Mouse (Mus musculus): Measurements from ENCODE around the gene Gm49368.
"Not testable (repeated sequence)": the region's sequence is repeated elsewhere in the genome, so short reads cannot be mapped to it uniquely, and the experiment has no call there.

Gm49368 gene

DNA sequence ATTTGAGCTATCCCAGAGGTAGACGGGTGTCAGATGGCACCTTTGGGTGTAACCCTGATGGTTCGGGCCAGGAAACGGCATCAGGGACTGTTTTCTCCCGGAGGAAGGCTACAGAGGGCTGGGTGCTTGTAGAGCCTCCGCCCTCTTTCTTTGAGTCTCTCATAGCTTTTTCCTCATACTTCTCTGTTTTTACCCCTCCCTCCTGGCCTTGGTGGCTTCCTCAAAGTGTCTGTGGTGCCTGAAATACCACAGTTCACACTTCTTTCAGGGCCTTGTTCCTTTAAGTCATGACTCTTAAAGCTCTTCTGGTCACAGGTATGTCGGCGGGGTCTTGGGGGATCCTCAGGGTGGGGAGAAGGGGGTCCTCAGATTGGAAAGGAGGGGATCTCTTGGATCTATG lies at the start of gene Gm49368, which contains the start of gene Itgam:
Gene Gm49368 (plus strand): TSS at position 228 of the 400 bp plus-strand sequence.
Gene Itgam (plus strand): TSS at position 185 of the 400 bp plus-strand sequence.
- DNase-seq, result no peak

DNA sequence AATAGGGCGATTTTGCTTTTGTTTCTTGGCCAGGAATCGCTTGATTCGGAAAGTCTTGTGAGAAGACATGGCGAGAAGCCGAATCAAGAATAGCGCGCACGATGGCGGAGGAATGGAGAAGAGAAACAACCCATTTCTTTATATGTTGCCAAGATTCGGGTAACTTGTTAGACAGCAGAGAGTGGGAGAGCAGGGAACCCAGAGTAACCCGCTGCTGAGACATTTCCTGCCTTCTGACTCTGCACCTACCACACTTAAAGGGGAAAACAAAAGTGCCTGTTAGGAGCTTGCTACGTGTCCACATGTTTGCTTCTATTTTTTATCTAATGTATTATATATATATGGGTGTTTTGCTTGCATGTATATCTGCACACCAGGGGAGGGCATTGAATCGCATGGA lies 49.4 kb upstream of the Gm49368 start:
- DNase-seq, result no peak

DNA sequence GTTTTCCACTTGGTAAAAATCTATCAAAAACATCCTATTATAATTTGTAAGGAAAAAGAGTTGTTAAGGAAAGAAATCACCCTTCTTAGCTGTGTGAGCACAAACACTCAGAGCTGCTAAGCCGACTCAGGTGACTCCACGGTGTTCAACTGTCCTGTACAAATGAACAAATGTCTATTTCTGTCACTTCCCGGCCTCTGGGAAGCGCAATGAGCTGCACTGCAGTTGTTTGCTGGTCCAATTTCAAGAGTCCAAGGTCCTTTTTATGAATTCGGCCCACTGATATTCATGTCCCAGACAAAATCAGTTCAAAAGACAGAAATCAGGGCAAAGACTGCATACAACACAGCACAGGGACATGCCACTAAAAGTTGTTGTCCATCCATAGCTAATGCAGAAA lies 46.3 kb upstream of the Gm49368 start:
- DNase-seq, result not testable (repeated sequence)

DNA sequence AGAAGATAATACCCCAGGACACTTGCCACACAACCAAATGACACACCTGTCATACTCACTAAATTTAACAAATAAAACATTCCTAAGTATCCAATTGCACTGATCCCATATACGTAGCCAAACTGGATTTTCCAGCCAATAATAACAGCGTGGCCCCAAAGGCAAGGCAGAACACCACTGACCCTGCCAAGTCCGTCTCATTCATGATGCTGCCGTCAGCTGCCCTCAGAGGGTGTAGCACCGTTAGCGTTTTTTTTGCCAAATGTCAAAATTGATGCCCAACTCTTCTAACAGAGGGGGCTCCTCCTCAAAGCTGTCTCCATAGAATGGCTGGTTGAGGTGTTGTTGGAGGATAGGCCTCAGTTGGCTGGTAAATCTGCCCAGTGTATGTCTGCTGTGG lies 45.8 kb upstream of the Gm49368 start:
- DNase-seq, result no peak

DNA sequence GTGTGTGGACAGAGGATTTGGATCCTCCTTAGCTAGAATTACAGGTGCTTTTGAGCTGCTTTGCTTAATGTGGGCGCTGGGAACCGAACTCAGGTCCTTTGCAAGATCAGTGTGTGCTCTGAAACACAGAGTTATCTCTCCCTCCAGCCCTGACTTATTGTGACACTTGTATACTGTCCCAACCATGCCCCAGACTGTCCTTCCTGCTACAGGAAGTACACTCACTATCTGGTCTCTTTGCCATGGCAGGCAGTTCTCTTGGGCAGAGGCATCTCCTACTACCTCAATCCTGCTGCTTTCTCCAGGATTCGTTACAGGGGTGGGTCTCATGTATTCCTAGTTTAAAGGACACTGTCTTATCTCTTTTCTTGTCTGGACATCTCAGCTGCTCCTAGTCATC lies 44.2 kb upstream of the Gm49368 start:
- DNase-seq, result no peak

DNA sequence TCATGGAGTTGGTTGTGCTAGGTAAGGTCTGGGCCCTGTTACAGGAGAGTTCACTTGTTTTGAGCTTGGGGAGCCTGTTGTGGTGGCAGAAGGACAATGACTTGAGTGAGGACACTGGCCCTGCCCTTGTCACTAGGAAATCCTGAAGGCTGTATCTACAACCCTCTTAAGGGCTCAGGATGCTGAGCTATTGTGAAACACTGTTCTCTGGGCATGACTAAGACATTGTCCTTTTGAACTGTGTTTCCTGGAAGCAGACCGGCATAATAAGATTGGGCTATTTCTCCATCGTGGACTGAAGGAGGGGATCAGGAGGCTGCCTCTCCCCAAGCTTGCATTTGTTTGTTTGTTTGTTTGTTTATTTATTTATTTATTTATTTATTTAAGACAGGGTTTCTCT lies 43.3 kb upstream of the Gm49368 start:
- DNase-seq, result no peak

DNA sequence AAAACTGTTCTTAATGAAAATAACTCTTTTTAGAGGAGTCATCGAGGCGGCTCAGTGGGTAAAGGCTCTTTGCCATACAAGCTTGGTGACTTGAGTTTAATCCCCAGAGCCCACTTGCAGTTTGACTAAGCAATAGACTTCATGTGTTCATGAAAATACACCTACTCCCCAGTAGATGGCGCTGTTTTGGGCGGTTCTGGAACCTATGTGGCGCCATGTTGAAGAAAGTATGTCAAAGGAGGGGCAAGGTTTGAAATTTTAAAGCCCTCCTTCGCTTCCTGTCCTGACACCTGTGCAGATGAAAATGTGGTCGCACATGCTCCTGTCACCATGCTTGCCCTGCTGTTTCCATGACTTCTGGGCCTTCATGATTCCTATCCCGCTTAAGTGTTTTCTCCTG lies 39.5 kb upstream of the Gm49368 start:
- no peak for DNase-seq

DNA sequence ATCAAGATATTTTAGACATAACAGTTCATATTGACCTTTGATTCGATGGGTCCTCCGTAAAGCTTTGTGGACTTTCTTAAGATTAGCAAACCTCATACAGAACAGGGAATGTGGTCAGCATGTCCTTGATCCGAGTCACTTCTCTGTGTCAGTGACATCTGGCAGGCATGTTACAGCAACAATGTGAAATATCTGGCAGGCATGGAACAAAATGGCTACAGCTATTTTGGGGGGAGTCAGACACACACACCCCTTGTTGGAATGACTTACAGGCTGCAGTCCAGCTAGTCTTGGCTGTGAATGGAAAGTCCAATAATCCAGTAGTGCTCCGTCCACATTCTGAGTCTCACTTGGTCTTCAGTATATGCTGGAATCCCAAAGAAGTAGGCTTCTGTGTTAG lies 38.9 kb upstream of the Gm49368 start:
- DNase-seq, result no peak

DNA sequence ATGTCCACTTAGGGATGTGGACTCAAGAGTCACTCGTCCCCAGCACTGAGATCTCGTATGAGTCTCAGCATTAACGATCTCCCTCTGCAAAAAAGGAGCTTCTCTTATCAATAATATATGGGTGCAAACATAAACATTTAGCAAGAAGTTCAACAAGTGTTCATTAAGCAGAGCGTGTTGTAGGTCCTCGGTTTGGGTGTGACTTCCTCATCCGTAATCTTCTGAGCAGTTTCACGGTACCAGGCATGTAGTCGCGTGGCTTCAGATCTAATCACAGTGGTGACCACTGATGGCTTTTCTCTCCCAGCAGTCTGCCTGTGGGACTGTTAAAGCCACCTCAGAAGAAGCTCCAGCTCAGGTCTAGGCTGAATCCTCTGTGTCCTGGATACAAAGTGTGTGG lies 38.1 kb upstream of the Gm49368 start:
- DNase-seq, result no peak

DNA sequence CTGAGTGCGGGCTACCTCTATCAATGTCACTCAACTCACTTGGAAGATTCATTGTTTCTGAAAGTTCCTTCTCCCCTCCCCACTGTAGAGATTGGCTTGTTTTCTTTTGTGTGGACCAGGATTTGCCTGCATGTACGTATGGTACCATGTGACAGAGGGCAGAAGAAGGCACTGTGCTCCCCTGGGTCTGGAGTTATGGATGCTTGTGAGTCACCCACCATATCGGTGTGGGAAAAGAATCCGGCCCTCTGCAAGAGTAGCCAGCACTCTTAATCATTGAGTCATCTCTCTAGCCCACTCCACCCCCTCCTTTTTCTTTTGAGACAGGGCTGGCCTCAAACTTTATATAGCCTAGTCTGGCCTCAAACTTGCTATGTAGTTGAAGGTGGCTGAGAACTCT lies 37.6 kb upstream of the Gm49368 start:
- no peak for DNase-seq

DNA sequence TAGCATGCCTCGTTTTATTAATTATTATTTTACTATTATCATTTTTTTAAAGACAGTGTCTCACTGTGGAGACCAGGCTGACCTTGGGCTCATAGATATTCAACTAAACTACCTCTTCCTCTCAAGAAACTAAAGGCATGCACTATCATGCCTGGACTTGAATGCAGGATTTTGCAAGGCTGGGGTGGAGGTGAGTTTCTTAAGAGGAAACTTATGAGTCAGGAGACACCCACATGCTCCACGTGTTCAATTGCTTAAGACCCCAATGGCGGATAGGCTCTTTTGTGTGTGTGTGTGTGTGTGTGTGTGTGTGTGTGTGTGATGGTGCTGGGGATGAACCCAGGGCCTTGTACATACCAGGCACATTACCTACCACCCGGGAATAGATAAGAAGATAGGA lies 37.1 kb upstream of the Gm49368 start:
- DNase-seq, result no peak

DNA sequence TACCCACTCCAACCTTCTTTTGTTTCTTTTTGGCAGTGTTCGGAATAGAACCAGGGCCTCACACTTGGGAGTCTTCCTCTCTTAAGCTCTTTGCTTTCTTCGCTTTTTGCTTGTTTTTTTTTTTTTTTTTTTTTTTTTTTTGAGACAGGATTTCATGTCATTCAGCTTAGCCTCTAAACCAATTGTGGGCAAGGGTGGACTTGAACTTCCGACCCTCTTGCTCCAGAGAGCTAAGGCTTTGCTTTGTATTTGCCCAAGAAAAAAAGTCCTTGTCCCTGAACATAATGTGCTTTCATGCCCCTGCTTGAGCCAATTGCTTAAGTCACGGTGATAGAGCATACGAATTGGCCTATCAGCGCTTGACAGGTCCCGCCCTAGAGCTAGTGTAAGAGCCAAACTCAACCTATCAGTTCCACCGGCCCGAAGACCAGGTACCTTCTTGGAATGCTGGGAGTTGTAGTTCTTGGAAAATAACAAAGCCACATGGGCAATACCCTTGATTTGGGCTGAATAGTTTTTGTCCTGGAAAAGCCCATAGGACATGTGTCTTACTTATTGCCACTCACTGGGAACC lies 31.0 kb upstream of the Gm49368 start:
- DNase-seq, result peak; percentile 38

DNA sequence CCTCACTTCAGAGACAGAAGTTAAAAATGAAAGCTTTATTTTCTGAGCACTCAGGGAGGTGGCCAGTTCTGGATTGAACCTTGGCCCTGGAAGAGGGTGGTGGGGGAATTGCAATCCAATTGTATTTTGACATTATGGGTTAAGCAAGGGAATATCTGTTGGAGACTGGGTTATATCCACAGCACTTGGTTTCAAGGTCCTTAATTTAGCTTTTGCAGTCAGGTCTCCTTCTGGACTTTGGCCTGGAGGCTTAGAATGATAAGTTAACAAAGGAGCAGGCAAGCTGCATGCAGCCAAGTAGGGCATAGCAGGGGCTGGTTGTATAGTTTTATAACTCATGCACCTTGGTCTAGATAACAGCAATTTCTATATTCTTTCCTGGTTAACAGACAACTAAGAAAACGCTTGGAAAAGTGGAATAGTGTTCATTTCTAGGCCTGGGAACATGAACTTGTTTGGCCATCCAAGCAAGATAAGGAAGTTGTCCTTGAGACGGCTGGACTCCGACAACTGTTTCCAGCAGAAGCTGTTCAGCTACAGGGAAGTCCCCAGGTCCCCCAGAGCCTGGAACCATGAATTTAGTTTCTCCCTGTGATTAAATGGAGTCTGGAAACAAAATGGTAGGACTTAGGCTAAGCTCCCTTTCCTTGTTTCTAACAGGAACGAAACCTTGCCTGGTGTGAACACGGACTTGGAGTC lies 30.0 kb upstream of the Gm49368 start:
- DNase-seq, result no peak

DNA sequence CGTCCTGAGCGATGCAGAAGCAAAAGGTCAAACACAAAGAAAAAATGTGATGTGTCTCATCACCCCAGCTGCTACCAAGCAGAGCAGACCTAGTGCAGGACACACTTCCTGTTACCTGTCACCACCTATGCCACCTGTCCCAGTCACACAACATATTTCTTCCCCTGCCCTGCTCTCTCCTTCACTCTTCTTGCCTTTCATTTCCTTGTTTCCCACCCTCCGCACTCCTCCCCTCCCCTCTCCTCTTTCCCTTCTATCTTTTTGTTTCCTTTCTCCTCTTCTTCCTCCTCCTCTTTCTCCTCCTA lies 29.5 kb upstream of the Gm49368 start:
- DNase-seq, result no peak

DNA sequence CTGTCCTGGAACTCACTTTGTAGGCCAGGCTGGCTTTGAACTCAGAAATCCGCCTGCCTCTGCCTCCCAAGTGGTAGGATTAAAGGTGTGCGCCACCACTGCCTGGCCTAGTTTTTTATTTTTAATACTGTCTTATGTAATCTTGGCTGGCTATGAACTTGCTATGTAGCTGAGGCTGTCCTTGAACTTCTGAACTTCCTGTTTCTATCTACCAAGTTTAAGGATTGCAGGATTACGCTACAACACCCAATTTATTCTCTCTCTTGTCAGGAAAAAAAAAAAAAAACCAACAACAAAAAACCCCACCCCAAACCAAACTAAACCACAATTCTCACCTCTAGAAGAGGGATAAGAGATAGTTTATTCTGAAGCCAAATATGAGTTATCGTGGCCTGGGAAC lies 28.9 kb upstream of the Gm49368 start:
- DNase-seq, result no peak

DNA sequence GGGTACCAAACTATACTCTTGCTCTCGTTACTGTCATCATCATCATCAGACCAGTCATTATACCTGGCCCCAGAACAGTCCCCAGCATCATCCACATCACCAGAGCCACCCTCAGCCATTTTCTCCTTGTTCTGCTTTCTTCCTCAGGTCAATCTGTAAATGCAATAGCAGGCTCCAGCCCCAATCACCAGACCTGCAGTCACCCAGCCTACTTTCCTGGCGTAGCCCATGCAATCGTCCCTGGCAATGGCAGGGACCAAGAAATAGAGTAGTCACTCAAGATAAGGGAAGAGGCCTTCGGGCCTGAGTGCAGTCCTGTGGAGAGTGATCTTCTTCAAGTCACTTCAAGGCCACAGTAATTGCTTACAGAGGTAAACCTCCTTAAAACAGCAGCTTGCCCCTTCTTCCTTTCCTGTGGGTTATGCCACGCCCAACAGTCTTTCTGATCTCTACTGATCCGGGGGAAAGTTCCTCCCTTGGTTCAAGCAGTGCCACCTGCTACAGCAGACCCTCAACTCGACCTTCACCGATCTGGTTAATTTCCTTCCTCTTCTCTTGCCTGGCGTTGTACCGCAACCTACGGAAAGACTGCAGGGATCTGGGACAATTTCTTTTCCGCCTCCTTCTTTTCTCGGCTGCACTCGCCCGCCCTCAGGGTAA lies 20.2 kb upstream of the Gm49368 start:
- not testable (repeated sequence) for DNase-seq

DNA sequence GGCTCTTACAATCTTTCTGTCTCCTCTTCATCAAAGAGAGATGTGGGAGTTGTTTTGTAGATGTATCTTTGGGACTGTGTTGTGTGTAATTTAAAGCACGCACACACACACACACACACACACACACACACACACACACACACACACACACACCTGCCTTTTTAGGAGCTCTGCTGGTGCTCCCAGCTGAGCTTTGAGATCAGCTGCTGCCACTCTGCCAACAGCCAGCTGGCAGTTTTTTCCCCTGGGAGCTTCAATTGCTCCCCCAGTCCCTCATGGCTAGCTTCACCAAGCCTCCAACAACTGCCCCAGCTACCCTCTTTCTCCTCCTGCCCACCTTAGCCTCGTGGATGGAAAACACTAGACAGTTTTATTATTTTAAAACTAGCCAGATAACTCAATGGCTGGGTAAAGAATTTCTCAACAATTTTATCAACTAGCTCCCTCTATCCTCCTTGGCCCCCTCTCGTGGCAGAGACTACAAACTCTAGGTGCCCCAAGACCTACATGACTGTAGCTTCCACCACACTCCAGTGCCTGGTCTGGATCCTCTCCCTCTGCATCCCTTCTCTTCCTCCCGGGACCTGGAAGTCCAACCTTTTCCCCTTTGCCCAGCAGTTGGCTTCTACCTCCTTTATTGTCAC lies 18.2 kb upstream of the Gm49368 start:
- DNase-seq, result no peak

DNA sequence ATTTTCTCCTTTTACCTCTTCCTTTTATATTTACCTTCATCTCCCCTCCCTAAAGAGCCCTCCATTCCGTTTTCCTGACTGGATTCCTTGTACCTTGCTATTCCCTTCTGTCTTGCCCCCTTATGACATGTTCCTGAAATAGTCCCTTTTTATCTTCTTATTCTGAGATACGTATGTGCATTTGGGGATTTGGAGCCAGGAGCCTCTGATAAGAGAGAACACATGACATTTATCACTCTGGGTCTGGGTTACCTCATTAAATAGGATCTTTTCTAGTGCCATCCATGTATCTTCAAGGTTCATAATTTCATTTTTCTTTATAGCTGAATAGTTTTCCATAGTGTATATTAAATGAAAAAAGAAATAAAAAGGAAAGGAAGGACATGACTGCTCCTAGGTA lies 16.8 kb upstream of the Gm49368 start:
- DNase-seq, result no peak

DNA sequence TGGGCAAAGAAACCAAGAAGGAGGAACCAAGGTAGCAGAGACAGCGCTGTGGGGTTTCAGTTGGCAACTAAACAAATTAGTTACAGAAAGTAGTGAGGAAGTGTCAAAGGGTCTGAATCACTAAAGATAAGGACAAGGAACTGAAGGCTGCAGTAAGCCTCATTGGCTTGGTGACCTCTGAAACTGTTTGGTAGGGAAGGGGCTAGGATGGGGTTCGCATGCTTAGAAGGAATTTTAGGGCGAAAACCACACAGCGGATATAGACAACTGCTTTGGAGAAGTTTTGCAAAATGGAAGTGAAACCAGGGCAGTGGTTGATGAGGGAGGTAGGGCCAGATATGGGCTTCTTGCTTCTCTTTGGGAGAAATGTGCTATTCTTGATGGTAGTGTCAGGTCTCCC lies 13.7 kb upstream of the Gm49368 start:
- DNase-seq, result no peak

DNA sequence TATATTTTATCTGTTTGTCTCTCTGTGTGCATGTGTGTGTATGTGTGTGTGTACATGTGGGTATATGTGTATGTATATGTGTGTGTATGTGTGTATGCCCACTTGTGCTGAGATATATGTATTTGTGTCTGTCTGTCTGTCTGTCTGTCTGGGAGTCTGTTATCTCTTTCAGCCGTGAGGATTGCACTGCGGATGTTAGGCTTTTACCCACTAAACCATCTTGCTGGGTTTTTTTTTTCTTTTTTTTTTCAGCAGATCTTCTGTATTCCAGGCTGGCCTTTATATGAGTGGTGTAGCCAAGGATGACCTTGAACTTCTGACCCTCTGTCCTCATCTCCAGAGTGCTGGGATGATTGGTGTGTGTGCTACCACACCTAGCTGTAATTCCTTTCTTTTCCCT lies 13.2 kb upstream of the Gm49368 start:
- no peak for DNase-seq

DNA sequence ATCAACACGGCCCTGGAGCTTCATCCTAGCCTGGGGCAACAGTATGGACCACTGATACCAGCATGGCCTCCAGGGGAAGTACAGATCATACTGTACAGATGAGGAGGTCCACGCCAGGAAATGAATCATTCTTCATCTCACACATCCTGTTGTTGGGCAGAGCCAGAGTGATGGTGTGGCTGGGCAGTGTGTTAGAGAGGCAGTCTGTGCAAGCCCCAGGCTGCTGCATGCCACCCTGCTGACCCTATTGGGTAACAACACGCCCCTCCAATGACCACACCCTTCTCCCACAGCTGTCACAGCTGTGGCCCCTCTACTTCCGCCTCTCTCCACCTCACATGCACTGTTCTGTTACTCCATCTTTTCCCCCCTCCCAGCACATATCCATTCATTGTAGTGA lies 11.7 kb upstream of the Gm49368 start:
- no peak for DNase-seq

DNA sequence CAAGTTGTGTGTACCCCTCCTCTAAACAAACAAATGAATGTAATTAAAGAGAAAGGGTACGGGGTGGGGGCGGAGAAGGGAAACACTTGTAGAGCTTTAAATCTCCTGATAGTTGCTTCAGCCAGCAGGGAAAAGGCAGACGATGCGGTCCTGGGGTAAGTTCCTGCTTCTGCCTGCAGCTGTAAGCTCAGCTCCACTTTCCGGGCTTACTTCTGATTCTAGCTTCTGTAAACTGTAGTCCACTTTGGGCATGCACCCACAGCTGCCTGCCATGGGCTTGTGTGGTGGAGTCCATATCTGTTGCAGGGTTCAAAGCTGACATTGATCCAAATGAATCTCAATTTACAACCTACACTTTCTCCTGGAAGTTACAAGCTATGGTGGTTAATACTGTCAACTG lies 9.4 kb upstream of the Gm49368 start:
- no peak for DNase-seq

DNA sequence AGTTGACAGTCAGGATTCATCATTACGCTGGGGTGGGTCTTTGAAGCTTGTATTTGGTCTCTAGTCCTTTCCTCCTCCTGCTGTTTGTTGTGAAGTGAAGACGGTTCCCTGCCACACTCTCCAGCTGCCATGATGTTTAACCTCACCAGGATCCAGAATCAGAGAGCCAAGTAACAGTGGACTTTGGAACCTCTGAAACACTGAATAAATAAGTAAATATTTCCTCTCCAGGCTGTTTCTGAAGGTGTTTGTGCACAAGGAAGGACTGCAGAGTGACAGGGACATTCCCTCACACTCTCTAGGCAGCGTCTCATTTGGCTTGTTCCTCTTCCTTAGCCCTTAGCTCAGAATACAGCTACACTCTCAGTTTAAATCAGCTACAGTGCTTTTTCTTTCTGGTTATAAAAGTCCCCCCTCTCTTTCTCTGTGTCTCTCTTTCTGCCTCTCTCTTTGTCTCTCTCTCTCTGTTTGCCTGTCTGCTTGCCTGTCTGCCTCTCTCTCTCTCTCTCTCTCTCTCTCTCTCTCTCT lies 5.5 kb upstream of the Gm49368 start:
- DNase-seq, result no peak

DNA sequence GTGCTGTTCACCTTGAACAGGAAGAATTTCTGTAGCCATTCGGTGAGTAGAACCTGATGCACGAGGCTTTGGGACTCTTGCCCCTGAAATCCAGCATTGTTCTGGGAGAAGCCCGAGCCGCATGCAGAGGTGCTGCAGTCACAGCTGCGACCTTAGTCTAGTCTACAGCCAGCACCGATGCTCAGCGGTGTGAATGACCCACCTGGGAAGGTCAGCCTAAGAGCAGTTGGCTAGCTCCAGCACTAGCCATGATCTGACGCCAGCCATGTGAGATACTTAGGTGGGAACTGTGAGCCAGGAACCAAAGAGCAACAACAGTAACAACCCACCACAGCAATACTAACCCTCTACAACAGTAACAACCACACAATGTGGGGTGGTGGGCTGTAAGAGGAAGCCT lies 4.6 kb upstream of the Gm49368 start:
- DNase-seq, result no peak

Data from kidney, postnatal 14 days (tissue).